Mouse (Mus musculus): ENCODE data around the gene Slc46a3.
A peak's percentile ranks its signal among the peaks of the same experiment; 100 is the strongest.
"Not testable (repeated sequence)": the region's sequence is repeated elsewhere in the genome, so short reads cannot be mapped to it uniquely, and the experiment has no call there.

Gene Slc46a3

DNA sequence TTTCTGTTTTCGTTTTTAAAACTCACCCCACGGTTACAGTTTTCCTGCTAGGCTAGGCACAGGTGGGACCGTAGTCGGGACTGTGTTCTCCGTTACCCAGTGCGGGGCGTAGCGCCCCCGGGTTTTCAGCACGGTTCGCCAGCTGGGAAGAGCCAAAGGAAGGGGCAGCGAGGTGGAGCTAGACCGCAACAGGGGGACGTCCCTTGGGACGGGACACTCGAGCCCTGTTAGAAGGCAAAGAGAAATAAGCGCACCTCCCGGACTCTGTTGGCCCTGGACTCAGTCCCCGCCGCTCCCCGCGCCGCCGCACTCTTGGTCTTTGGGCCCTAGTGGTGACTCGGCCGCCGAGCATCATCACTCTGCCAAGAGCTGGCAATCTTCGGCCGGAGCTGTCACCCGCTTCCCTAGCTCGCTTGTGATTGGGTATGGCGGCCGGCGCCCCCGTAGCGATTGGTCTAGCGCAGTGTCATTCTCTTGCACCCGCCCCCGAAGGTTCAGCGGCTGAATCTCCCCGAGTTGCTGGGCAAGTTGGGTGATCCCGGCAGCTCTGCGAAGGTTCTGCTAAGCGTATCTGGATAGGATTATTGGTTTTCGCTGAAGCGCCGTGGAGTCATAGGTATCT is at the start of gene Slc46a3:
Gene Slc46a3, minus strand, starts transcription at position 361 of the 622 bp plus-strand sequence.
- peak; percentile 92 for DNase-seq (ENCODE audit: low spot score)

DNA sequence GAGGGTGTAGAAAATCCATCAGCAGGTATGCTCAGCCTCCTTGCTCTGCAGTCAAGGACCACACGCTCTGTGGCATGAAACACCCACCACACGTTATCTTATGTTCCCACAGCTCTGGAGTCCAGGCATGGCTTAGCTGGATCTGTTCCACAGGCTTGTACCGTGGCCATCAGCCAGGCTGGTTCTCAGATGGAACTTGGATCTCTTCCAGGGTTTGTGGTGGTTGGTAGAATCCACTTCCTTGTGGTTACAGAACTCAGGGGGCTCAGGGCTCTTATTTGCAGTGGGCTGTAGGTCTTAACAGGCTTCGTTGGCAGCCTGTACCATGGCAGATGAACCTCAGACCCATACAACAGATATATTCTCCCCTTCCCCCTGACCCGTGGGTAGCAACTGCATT is 44.6 kb upstream of the Slc46a3 start:
- no peak for DNase-seq (ENCODE audit: low spot score)

DNA sequence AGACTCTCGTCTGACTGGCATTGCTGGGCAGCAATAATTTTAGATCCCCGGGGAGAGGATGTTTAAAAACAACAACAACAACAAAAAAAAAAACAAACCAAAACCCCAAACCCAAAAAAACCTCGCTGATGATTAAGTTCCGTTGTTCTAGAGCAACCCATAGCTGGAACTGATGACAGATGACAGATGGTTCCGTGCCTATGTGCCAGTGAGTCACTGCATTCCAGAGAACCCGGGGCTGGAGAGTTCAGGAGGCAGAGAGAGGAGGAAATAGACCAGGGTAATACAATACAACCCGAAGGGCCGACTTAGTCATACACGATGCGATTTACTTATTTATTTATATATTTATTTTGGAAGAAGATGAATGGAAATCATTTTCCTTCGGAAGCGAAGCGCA is 40.5 kb upstream of the Slc46a3 start:
- no peak for DNase-seq (ENCODE audit: low spot score)

DNA sequence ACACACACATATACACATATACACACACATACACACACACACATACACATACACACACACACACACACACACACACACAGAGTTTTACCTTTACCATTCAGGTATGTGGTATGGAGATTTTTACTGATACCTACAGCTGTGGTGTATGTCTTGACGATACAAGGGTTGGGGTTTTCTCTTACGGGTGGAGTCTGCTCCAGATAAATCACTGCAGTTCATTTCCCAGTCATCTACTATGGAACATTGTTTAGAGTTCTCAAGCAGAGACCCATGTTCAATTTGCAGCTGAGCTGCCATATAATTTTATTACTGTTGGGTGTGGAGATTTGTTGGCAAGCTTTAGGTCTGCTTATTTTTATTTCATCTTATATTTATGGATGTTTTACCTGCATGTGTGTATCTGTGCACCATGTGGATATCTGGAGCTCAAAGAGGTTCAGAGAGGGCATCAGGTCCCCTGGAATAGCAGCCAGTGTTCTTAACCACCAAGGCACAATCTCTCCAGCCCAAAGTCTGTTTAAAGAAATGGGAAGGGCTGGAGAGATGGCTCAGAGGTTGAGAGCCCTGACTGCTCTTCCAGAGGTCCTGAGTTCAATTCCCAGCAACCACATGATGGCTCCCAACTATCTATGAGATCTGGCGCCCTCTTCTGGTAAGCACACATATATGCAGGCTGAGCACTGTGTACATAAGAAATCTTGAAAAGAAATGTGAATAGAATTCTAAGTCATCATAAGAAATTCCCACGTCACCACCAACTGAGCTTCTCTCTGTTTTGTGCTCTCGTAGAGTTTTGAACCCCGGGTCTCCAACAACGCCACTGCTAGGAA is 34.3 kb upstream of the Slc46a3 start:
- DNase-seq (ENCODE audit: low spot score): no peak

DNA sequence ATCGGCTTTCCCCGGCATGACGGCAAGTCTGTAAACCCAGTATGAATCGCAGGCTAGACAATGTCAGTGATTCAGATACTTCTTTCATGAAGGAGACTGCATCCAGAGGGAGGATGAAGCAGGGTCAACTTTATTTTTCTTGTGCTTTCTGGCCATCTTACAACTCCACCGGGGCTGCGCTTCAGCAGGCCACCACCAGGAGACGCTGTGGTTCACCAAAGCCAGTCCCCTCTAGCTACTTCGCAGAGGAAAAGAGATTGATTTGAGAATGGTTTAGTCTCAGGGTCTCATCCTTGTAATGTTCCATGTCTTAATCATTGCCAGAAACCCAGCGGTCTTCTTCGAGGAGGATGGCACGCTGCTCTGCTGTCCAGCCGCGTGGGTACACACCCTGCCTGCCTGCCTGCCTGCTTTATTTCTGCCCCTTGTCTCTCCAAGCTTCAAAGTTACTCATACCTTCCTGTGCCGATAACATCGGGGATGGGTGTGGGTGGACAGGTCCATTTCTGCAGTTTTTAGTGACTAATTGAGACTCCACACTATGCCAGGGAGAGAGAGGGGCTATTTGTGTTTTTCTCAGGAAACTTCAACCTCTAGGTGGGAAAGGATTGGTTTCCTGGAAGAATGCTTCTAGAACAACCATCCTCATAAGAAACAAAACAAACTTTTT is 31.5 kb upstream of the Slc46a3 start:
- no peak for DNase-seq (ENCODE audit: low spot score)

DNA sequence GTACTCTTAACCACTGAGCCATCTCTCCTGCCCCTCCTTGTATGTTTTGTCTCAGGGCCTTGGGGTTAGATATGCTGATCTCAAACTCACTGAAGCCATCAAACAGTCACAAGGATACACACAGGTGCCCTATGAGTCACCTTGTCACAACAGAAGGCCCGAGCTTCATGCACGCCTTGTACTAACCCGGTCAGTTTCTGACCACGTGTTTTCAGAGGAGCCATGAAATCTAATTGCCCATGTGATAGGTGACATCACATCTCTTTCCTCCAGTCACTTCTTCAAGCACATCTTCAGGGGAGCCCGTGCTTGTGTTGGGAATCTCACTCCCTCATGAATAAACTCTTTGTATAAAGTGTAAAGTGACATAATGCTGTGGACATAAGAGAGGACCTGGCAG is 30.0 kb upstream of the Slc46a3 start:
- DNase-seq (ENCODE audit: low spot score): no peak

DNA sequence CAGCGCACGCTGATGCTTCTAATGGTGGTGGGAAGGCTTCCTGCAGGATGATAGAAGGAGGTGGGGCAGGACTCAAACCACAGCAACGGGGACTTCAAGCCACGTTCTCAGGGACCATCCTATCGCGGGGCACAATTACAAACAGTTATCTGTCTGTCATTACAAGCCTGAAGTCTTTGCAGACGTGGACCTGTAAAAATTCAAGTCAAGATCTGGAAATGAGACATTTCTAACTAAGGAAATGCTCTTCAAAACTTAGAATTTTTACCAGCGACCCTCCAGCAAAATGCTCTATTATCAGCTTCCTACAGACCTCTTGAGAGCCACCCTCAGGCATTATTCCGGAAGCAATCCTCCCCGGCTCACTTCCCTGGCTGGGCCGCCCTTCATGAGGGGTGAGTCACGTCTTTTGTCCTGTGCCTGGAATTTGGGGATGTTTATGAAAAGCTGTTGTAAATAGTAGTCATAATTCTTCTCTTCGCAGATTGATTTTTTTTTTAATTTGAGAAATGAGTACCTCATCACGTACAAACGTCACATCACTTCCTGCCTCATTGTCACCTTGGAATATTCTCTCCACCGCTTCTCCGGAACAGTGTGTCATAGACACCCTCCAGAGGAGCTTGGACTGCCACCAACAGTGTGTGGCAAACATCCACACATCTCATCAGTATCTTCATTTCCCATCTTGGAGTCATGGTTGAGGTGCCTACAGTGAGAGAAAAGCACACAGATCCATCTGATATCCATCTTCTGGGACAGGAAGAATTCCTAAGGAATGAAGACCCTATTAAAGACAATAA is 23.6 kb upstream of the Slc46a3 start:
- no peak for DNase-seq (ENCODE audit: low spot score)

DNA sequence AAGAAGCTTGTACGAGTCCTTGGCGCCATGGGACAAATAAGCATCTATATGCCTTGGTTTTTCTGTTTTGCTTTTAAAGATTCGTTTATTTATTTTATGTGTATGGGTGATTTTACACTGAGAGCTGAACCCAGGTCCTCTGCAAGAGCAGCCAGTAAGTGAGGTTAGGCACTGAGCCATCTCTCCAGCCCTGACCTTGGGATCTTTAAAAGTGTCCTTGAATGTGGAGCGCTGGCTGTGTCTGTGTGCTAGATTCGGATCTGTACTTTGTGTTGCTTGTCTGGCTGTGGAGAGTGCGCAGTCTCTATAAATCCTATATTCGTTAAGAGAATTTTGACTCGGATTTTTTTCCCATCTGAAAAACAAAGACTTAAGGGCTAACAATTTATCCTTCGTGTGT is 21.6 kb upstream of the Slc46a3 start:
- DNase-seq (ENCODE audit: low spot score): no peak

DNA sequence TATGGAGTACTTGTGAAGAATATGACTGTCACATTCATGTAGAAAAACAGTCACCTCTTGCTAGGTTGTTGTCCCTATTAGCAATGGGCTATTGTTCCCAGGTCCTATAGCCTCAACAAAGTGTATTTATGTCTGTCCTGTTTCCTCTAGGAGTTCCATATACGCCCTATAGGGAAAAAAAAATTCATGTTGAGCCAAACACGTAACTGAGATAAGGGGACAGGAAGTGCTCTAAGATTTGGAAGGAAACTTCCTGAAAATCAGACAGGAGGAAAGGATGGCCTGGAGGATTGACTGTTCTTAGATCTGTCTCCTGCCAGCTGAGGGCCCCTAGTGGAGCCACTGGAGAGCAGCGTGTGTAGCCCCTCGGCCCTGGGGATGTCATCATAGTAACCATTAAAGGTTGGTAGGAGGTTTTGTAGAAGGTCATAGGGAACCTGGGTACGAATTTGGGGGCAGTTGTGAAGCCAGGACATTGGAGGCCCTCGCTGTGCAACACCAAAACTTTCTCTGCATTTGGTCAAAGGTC is 20.5 kb upstream of the Slc46a3 start:
- DNase-seq (ENCODE audit: low spot score): no peak

DNA sequence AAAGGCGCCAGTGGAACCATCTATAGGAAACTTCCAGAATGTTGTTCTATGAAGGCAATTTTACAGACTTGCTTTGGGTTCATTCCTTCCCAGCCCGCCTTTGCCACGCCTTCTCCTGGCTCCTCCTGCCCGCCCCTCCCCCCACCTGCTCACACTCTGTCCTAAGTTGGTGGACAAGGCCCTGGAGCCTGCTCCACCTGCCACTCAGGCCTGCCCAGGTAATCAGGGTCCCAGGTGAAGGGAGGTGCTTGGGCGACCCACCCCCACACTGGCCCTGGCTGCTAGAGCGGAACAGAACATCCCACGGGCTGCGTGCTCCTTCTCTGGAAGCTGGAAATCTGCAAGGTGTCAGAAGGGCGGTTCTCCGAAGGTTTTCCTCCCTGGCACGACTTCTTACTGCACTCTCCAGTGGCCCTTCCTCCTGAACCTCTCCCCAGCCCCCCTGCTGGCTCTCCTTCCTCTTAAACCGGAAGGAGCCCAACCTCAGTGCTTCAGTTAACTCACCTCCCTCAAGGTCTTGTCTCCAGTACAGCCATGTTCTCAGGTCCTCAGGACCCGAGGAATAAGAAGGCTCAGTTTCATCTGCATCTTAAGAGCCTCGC is 18.7 kb upstream of the Slc46a3 start:
- no peak for DNase-seq (ENCODE audit: low spot score)

DNA sequence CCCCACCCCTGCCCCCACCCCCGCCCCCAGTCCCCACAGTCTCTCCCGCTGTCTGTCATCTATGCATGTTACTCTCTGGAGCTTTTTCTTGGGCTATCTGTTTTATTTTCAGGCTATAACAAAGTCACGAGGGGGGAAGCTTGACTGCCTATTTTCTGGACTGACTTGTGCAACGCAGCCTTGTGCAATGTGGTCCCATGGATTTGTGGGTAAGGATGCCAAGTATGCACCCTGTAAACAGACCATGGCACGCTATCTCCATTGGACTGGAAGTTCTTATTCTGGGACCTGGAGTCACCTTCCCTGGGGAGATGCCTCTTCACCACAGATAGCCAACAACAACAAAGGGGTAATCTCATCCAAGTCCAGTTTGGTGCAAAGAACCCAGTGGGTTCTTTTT is 17.1 kb upstream of the Slc46a3 start:
- DNase-seq (ENCODE audit: low spot score): no peak

DNA sequence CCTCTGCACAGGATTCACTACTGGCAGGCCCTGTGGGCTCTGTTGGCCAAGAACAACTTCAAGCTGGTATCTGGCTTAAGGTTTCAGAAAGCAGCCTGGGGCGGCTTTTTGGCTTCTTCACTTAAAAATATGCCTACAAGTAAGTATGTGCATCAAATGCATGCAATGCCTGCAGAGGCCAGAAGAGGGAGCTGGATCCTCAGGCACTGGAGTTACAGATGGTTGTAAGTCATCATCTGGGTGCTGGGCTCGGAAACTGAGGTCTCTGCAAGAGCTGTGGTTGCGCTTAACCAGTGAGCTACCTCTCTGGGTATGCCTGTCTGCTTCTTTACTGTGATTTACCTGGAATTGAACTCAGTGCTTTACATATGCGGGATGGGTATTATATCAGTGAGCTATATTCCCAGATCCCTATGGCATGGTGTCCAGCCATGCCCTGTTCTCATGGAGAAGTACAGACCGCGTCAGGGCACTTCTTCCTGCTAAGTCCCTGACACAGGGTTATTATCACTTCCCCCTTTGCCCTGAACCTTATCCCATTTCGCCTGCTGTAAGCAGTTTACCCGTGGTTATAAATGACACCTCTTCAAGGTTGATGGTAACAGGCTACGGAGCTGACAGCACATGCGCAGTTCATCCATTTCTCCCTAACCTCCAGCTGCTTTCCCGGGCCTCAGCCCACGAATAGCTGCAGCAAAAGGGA is 16.3 kb upstream of the Slc46a3 start:
- DNase-seq (ENCODE audit: low spot score): no peak

DNA sequence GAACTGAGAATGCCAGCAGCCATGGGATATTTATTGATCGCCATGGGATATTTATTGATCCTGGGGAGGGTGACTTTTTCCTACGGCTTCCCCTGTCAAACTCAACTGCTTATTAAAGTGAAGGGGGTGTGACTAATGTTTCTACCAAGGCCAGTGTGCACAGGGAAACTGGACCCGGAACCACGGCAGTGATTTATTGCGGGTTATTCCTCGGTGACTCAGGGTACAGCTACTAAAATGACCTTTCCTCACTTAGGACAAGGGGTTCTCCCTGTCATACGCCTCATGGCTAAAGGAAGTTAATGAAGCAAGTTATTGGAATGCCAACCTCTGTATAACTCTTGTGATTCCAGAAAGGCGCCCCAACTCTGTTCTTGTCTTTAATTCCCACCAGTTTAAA is 13.2 kb upstream of the Slc46a3 start:
- no peak for DNase-seq (ENCODE audit: low spot score)

DNA sequence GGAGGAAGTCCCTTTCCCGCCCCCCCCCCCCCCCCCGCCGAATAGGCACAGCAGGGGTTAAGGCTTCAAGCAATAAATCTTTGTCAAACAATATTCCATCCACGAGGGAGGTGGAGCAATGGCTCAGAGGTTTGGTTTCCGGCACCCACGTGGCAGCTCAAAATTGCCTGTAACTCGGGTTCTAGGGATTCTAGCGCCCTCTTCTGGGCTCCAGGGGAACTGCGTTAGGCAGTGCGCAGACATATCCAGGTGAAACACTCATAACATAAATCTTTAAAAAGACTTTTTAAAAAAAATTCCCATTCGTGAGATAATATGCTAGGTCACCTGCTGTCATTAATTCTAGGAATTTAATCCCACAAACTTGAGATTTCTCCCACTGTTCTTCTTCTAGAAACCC is 12.5 kb upstream of the Slc46a3 start:
- DNase-seq (ENCODE audit: low spot score): no peak

DNA sequence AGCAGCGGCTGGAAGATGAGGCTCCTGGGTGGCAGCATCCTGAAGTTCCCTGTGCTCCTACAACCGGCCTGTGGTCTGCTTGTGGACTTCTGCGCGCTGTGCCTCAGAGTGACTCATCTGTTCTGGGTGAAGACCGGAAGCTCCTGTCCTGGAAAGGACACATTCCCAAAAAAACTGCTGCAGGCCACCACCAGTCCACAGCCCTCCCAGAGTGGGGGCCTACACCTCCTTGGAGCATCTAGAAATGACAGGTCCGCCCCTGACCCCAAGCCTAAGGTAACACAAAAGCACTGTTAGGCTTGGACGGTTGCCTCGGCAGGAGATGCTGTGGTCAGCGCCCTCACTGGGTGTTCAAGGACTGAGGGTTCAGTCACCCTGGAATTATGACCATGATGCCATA is 8.6 kb upstream of the Slc46a3 start:
- no peak for DNase-seq (ENCODE audit: low spot score)

DNA sequence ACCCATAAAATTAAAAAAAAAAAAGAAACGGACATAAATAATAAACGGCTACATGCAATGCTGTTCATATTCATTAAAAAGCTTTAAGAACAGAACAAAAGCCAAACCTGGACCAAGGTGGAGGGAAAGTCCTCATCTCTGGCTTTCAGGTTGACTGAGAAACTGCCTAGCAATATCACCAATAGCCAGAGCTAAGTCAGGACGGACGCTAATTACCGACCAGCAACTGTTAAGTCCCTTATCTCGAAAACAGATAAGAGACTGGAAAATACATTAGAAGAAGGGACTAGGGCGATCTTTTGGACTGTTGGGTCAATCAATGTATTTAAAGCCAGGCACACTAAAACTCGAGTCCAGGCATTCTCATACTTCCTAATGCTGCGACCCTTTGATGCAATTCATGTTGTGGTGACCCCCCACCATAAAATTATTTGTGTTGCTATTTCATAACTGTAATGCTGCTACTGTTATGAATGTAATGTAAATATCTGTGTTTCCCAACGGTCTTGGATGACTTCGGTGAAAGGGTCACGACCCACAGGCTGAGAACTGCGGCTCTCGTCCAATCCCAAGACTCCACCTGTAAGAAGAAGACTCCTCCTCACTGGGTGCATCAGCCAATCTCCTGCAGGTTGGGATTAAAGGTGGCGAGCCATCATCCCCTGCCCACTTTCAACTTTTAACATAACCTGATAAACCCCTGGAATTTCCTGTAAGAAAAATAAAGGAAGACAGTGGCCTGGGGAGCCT is 7.6 kb upstream of the Slc46a3 start:
- DNase-seq (ENCODE audit: low spot score): no peak

DNA sequence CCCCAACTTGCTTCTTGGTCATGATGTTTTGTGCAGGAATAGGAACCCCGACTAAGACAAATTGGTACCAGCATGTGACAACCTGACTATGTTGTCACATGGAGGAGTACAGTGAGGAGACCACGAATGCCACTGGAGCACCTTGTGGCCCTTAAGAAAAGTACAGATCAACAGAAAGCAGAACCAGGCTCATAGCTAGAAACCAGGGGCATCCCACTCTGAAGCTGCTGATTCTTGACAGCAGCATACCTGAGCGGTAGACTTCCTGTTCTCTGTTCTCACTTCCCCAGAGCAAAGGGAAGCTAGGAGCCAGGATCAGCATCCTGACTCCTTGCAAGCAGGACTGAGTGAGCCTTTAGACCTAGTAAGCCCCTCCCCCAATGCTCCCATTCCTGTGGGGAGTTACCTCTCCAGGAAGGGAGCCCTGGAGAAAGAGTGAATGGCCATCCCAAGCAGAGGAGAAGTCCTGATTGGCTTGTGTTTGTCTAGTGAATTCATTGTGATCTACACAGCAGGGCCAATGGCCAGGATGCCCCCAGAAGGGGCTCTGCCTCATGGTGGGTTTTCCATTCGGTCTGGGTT is 4.4 kb upstream of the Slc46a3 start:
- DNase-seq (ENCODE audit: low spot score): no peak

DNA sequence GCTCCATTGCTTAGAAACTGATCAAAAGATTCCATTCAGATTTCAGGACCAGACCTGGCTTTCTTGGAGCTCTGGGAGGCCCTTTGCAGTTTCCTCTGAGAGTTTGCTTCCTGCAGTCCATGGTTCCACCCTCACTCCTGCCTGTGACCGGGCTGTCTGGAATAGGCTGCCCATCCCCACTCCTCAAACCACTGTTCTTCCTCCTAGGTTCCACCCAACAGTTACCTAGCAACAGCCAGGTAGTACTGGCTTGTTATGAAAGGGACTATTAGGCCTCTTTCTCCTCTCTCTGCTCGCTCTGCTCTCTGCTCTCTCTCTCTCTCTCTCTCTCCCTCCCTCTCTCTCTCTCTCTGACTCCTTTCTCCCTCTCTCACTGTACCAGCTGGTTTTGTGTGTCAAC is 3.6 kb upstream of the Slc46a3 start:
- no peak for DNase-seq (ENCODE audit: low spot score)

DNA sequence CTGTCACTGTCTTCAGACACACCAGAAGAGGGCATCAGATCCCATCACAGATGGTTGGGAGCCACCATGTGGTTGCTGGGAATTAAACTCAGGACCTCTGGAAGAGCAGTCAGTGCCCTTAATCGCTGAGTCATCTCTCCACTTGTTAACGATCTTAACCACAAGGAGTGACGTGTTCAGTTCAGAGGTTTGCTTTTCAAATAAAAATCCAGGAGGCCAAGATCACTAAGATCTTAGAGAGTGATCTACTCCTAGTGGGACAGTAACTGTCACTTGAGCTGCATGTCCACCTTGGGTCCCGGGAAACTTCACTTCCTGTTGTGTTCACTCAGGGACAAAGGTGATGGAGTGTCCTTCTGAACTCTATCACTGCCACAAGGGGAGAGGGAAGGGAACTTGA is 1.9 kb upstream of the Slc46a3 start:
- DNase-seq (ENCODE audit: low spot score): not testable (repeated sequence)
